Mouse (Mus musculus): ENCODE measurements around the gene Gm8764. TPM values are rescaled to one million over a fixed set of nuclear protein-coding genes. Genes with fewer than 3 reads are reported as not detected.

The Gm8764 gene
- not detected in 2 replicates for polyA plus RNA-seq (2015; fragmentation: Nextera tagmentation; extraction: Ambion mirVana)

GRCm38 (mm10) chr10:104159706-104160105 is at the start of gene Gm8764:
Gene Gm8764 (plus strand): TSS chr10:104160006.

GRCm38 (mm10) chr10:104142687-104143086 is 17.1 kb upstream of the Gm8764 start, which contains the start of gene Gm21293:
Gene Gm21293 (plus strand): TSS chr10:104142987.

GRCm38 (mm10) chr10:104151197-104151596 is 8.6 kb upstream of the Gm8764 start, which contains the start of gene Gm6763:
Gene Gm6763 (plus strand): TSS chr10:104151497.

GRCm38 (mm10) chr10:104168215-104168614 is 8.4 kb downstream of the Gm8764 start, which contains the start of gene Gm21304:
Gene Gm21304 (plus strand): TSS chr10:104168515.

GRCm38 (mm10) chr10:104176724-104177123 is 16.9 kb downstream of the Gm8764 start, which contains the start of gene Gm21312:
Gene Gm21312 (plus strand): TSS chr10:104177024.

GRCm38 (mm10) chr10:104185233-104185632 is 25.4 kb downstream of the Gm8764 start, which contains the start of gene Gm20765:
Gene Gm20765 (plus strand): TSS chr10:104185533.

GRCm38 (mm10) chr10:104193742-104194141 is 33.9 kb downstream of the Gm8764 start, which contains the start of gene Gm4340:
Gene Gm4340 (plus strand): TSS chr10:104194042.

Other genes with a start within 250 kb of the Gm8764 start
- gene Gm21293, start 17.0 kb upstream of the Gm8764 start, polyA plus RNA-seq (2015; fragmentation: Nextera tagmentation; extraction: Ambion mirVana) = not detected in 2 replicates
- gene Gm6763, start 8.5 kb upstream of the Gm8764 start, polyA plus RNA-seq (2015; fragmentation: Nextera tagmentation; extraction: Ambion mirVana) = not detected in 2 replicates
- not detected in 2 replicates for gene Gm21304, start 8.5 kb downstream of the Gm8764 start, polyA plus RNA-seq (2015; fragmentation: Nextera tagmentation; extraction: Ambion mirVana)
- not detected in 2 replicates for gene Gm21312, start 17.0 kb downstream of the Gm8764 start, polyA plus RNA-seq (2015; fragmentation: Nextera tagmentation; extraction: Ambion mirVana)
- not detected in 2 replicates for gene Gm20765, start 25.5 kb downstream of the Gm8764 start, polyA plus RNA-seq (2015; fragmentation: Nextera tagmentation; extraction: Ambion mirVana)
- not detected in 2 replicates for gene Gm4340, start 34.0 kb downstream of the Gm8764 start, polyA plus RNA-seq (2015; fragmentation: Nextera tagmentation; extraction: Ambion mirVana)